Mouse (Mus musculus) spleen, adult 2 months (tissue): ENCODE measurements around the gene Pias3. TPM values are rescaled to one million over a fixed set of nuclear protein-coding genes. Genes with fewer than 3 reads are reported as not detected.
"Not testable (repeated sequence)": the region's sequence is repeated elsewhere in the genome, so short reads cannot be mapped to it uniquely, and the experiment has no call there.

Experiments used
- DNase-seq, 2 experiments: peaks; one replicate each; pipeline versions ENCODE4 v3.0.0 to v3.0.0-alpha.2; 2012 to 2021; ENCODE audit warnings: low spot score in 2 of 2, low read depth in 1 of 2
- H3K27ac ChIP-seq: fragments of 200-500 bp; 2 replicates; pipeline ENCODE4 v1.5.1; 2012; ENCODE audit warnings: low read length, inconsistent platforms; ENCODE audit not compliant: insufficient read depth
- H3K27me3 ChIP-seq: fragments of 200-500 bp; 2 replicates; pipeline ENCODE4 v1.6.1; 2012; ENCODE audit warnings: mild to moderate bottlenecking, moderate library complexity, low read length, inconsistent platforms; ENCODE audit not compliant: control insufficient read depth, insufficient read depth
- H3K36me3 ChIP-seq: fragments of 200-500 bp; 2 replicates; pipeline ENCODE4 v1.6.1; 2012; ENCODE audit warnings: mild to moderate bottlenecking, low read length, inconsistent platforms; ENCODE audit not compliant: control insufficient read depth, insufficient read depth
- H3K4me1 ChIP-seq: fragments of 200-500 bp; 2 replicates; pipeline ENCODE4 v1.6.1; 2011; ENCODE audit warnings: inconsistent platforms; ENCODE audit not compliant: control insufficient read depth, insufficient read depth, insufficient read length
- H3K4me3 ChIP-seq: fragments of 200-500 bp; 2 replicates; pipeline ENCODE4 v1.5.1; 2011; ENCODE audit warnings: mild to moderate bottlenecking, inconsistent platforms; ENCODE audit not compliant: insufficient read depth, insufficient read length; ENCODE audit errors: extremely low read depth
- CTCF ChIP-seq: fragments of 200-500 bp; IDR thresholded peaks from 2 replicates; pipeline ENCODE4 v1.5.1; 2011; ENCODE audit warnings: mild to moderate bottlenecking, inconsistent platforms; ENCODE audit not compliant: insufficient read depth, insufficient read length, insufficient replicate concordance; ENCODE audit errors: extremely low read depth
- POLR2A ChIP-seq: fragments of 200-500 bp; IDR thresholded peaks from 2 replicates; pipeline ENCODE4 v1.6.1; 2011; ENCODE audit warnings: low read depth, low read length, inconsistent platforms
- WGBS: fragments of 180-500 bp; shearing (Covaris S2); methylation state at CpG from one replicate; pipeline ENCODE4 v1.1.7; 2018; 5-methylcytosine and 5-hydroxymethylcytosine counted together
- polyA plus RNA-seq: library from polyadenylated mRNA; depleted of rRNA; stranded (reverse); fragments of >200 nt; gene quantifications from 2 replicates; pipeline ENCODE4 v1.2.3, GENCODE M21; 2012

Gene Pias3
- polyA plus RNA-seq, 1 experiment, result 31.0 TPM

DNA sequence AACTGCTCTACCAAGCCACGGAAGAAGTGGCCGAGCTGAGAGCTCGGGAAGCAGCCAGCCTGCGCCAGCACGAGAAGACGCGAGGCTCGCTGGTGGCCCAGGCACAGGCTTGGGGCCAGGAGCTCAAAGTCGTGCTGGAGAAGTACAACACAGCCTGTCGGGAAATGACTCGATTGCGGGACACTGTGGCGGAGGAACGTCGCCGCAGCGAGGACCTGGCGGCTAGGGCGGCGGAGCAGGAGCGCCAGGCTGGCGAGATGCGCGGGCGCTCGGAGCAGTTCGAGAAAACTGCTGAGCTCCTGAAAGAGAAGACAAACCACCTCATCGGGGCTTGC is 11.4 kb upstream of the Pias3 start:
- DNase-seq, result no peak
- Histone ChIP-seq H3K36me3 (no peaks in the 10 kb centered on the region), H3K27ac (no peak overlapping the region), H3K4me1 (no peaks in the 10 kb centered on the region), H3K4me3 (no peak overlapping the region), H3K27me3 (peaks cover 11% of the 10 kb centered on the region)
- WGBS, result 28% methylated on average over 28 of the region's 28 CpGs
- TF ChIP-seq CTCF, result no peak
- TF ChIP-seq POLR2A, result no peak

DNA sequence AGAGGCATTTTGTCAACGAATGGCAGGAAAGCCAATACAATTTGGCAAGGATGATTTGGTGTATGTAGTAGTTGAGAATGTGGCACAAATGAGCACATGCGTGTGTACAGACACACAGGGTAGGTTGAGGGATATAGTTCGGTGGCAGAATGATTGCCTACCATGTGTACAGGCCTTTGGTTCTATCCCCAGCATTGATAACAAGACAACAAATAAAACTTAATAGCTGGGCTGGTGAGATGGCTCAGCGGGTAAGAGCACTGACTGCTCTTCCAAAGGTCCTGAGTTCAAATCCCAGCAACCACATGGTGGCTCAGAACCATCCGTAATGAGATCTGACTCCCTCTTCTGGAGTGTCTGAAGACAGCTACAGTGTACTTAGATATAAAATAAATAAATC is 10.1 kb upstream of the Pias3 start:
- not testable (repeated sequence) for H3K4me1 ChIP-seq

DNA sequence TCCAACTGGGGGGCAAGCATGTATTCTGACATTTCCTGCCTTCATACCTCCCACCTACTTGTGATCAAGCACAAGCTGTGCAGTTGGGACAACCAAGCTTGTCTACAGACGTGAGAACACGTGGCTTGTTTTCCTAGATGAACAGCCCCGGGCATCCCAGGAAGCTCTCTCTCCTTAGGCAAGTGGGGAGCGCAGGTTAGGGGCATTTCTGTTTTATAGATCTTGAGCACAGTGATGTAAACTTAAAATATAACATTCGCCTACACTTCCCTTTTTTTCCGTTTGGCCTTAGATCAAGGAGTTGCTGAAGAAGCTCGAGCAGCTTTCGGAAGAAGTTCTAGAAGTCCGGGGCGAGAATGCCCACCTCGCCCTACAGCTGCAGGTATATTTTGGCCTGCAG is 7.3 kb upstream of the Pias3 start:
- no peaks in the 10 kb centered on the region for H3K36me3 ChIP-seq
- no peak for DNase-seq
- TF ChIP-seq CTCF, result no peak
- no peak for TF ChIP-seq POLR2A
- H3K27me3 ChIP-seq, result peaks cover 11% of the 10 kb centered on the region
- 35% methylated on average over 11 of the region's 11 CpGs for WGBS
- H3K4me3 ChIP-seq, result no peak overlapping the region
- H3K27ac ChIP-seq, result no peak overlapping the region
- no peaks in the 10 kb centered on the region for H3K4me1 ChIP-seq

More for the DNA sequence above, 10.1 kb upstream of the Pias3 start:
- H3K4me3 ChIP-seq, DNase-seq, H3K27ac ChIP-seq, H3K36me3 ChIP-seq: not testable (repeated sequence)
- 92% methylated on average over 5 of the region's 5 CpGs for WGBS
- peaks cover 11% of the 10 kb centered on the region for H3K27me3 ChIP-seq

DNA sequence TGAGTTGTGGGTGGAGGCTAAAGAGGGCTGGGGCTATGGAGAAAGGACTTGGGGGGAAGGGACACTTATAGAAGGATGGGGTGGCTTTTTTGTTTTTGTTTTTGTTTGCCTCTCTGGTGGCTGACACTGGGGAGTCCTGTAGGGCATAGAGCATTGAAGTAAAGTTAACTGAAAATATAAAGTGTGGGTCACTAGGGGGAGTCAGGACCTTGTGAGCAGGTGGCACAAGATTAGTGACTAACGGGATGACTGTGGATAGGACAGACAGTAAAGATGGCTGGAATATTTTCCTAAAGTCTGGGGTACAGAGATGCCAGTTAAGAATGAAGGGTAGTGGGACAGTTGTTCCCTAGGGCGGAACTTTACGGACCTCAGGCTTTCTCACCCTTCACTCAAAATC is 5.9 kb upstream of the Pias3 start:
- TF ChIP-seq CTCF, result no peak
- TF ChIP-seq POLR2A, result no peak
- no peaks in the 10 kb centered on the region for H3K36me3 ChIP-seq
- no peaks in the 10 kb centered on the region for H3K4me1 ChIP-seq
- WGBS, result 50% methylated on average over 3 of the region's 3 CpGs
- peaks cover 4% of the 10 kb centered on the region; the same call in 1 of the 2 replicates for H3K27me3 ChIP-seq
- H3K4me3 ChIP-seq, result no peak overlapping the region
- no peak for DNase-seq
- no peak overlapping the region for H3K27ac ChIP-seq

DNA sequence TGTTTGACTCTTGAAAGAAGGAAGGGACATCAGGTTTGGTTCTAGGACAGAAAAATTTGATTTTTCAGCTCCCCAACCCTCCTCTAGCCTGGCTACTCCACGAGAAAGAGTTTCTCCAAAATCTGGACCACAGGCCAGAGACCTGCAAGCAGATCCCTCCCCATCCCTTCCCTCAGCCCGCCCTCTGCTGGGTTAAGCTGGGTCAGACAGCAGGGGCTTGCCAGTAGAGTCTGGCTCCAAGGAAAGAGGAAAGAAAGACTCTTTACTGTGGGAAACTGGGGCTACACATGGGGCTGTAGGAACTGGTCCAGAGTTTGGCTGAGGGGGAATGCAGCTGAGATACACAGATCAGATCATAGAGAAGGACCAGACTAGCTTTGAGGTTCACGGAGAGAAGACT is 3.7 kb upstream of the Pias3 start:
- no peak for DNase-seq
- 43% methylated on average over 3 of the region's 3 CpGs for WGBS
- TF ChIP-seq CTCF, result no peak
- no peak for TF ChIP-seq POLR2A
- Histone ChIP-seq H3K4me3 (no peak overlapping the region), H3K36me3 (no peaks in the 10 kb centered on the region), H3K27me3 (no peaks in the 10 kb centered on the region), H3K4me1 (peaks cover 4% of the 10 kb centered on the region; the same call in 1 of the 2 replicates), H3K27ac (no peak overlapping the region)

DNA sequence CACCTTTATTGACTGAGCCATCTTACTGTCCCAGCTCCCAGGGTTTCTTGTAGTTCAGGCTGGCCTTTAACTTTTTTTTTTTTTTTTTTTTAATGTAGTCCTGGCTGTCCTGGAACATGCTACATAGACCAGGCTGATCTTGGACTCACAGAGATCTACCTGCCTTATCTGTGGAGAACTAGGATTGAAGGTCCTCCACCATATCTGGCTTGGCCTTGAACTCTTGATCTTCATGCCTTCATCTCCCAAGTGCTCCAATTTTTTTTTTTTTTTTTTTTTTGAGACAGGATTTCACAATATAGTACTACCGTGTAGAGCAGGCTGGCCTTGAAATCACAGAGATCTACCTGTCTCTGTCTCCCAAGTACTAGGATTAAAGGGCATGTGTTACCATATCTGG is 2.6 kb upstream of the Pias3 start:
- WGBS, result 83% methylated on average over 1 of the region's 1 CpGs
- no peak overlapping the region for H3K27ac ChIP-seq
- H3K4me3 ChIP-seq, result no peak overlapping the region
- H3K27me3 ChIP-seq, result no peaks in the 10 kb centered on the region
- no peak for DNase-seq
- no peaks in the 10 kb centered on the region for H3K36me3 ChIP-seq
- no peak for TF ChIP-seq POLR2A
- TF ChIP-seq CTCF, result no peak
- peaks cover 4% of the 10 kb centered on the region; the same call in 1 of the 2 replicates for H3K4me1 ChIP-seq

DNA sequence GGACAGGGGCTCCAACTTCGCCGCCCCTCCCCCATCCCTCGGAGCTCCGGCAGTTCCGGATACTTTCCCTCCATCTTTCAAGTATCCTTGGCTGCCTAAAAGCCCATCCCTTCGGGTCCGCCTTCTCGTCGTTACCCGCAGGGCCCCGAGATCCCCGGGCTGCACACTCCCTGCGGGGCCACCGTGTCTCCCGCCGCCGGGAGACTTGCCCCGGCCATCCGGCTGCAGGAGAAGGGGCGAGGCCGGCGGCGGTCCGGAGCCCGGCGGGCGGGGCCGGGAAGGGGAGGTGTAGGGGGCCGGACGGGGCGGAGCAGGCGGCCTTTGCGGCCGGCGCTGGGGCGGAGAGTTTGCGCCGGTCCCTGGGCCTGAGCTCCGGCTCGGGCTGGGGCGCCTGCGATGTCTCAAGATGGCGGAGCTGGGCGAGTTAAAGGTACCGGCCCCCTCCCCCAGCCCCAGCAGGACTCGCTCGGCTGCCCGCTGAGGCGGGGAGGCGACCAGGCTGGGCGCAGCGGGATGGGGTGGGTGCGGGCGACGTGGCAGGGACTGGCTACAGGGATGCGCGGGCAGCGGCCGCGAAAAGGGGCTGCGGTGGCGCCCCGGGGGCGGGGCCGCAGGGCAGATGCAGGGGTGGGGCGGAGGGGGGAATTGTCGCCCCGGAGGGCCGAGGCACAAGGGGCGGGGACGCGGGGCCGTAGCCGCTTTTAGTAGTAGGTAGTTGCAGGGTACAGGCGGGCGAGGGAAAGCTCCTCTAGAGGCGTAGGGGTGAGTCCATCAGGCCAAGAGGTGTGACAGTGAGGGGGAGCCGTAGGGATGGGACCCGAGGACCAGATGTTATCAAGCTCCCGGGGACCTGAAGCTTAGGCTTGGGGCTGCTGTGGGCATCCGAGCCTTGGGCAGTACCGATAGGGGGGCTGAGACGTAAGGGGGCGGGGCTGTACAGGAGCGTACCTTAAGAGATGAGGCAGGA is 865 bp downstream of the Pias3 start:
- Histone ChIP-seq H3K27ac (peak overlapping the region; percentile 95), H3K4me3 (peak overlapping the region; percentile 100), H3K36me3 (peaks cover 7% of the 10 kb centered on the region), H3K4me1 (peaks cover 4% of the 10 kb centered on the region; the same call in 1 of the 2 replicates), H3K27me3 (no peaks in the 10 kb centered on the region)
- WGBS, result under 1% methylated on average over 84 of the region's 85 CpGs
- peak; percentile 59 to 89 for DNase-seq
- TF ChIP-seq POLR2A (peak; percentile 14), CTCF (no peak)
